Mouse (Mus musculus) Patski (cell line): ENCODE data around the gene AC134908.4. TPM values are rescaled to one million over a fixed set of nuclear protein-coding genes. Genes with fewer than 3 reads are reported as not detected.
"Not testable (repeated sequence)": the region's sequence is repeated elsewhere in the genome, so short reads cannot be mapped to it uniquely, and the experiment has no call there.

Source experiments
- ATAC-seq: fragments of 100-300 bp; one replicate; pipeline ENCODE4 v1.8.0; 2021
- CTCF ChIA-PET: fragments of 350-600 bp; sonication (Branson Sonifier 250); formaldehyde crosslinking; loops from one replicate; lab custom pipeline; 2022; ENCODE audit warnings: inconsistent platforms; lab: Charles Lee
- POLR2A ChIA-PET: fragments of 350-600 bp; sonication (Branson Sonifier 250); formaldehyde crosslinking; loops from one replicate; lab custom pipeline; 2022; ENCODE audit warnings: antibody characterized with exemption, inconsistent platforms; lab: Charles Lee
- DNase-seq: peaks from one replicate; pipeline ENCODE4 v3.0.0-alpha.2; 2011; ENCODE audit warnings: low read depth, low spot score
- H3K27me3 ChIP-seq: fragments of 371-371 bp; one replicate; pipeline ENCODE4 v1.5.1; 2021
- CTCF ChIP-seq: fragments of 100-300 bp; IDR thresholded peaks from one replicate; pipeline ENCODE4 v1.5.1; 2021
- in situ Hi-C: fragments of 300-500 bp; cut with MboI; formaldehyde crosslinking; loops from 3 replicates; pipeline ENCODE4 v1.11.1; 2018; ENCODE audit warnings: low pct_unique_long_range_greater_than_20kb, mixed read lengths
- polyA plus RNA-seq: library from polyadenylated mRNA; unstranded; gene quantifications from one replicate; pipeline ENCODE4 v1.2.3, GENCODE M21; 2021

AC134908.4 gene
- polyA plus RNA-seq, 1 experiment from 2014 or later: 0.09 TPM

- DNase-seq (no peak), ATAC-seq (no peak)
- H3K27me3 ChIP-seq: peaks cover 11% of the 10 kb centered on the region
- ChIA-PET CTCF (no interaction called here), POLR2A (interaction anchor here (1.4 to 1.5 kb wide), 2 partner anchors 11 to 25 kb away, joined by 4 read pairs; partner anchors contain the start of genes Metrn and Stub1)
- no peak for TF ChIP-seq CTCF
- in situ Hi-C loops: no loop called here
Observed at GRCm38 (mm10) chr17:25808028-25808427, 12.6 kb upstream of the AC134908.4 start.

GRCm38 (mm10) chr17:25807452-25807851 is 12.0 kb upstream of the AC134908.4 start:
- DNase-seq, CTCF ChIA-PET, POLR2A ChIA-PET, ATAC-seq, in situ Hi-C loops: not testable (repeated sequence)
- peaks cover 11% of the 10 kb centered on the region for H3K27me3 ChIP-seq

GRCm38 (mm10) chr17:25806507-25806906 is 11.0 kb upstream of the AC134908.4 start:
- POLR2A ChIA-PET: no interaction called here

GRCm38 (mm10) chr17:25802825-25803517 is 7.5 kb upstream of the AC134908.4 start:
- no peak for TF ChIP-seq CTCF
- ChIA-PET CTCF (interaction anchor here (0.7 to 2.3 kb wide), 3 partner anchors 40 to 71 kb away, joined by 3 to 9 read pairs (median 4); no protein-coding TSS in a partner anchor), POLR2A (interaction anchor here (0.6 to 1.5 kb wide), 5 partner anchors 11 to 230 kb away, joined by 3 to 7 read pairs (median 4); partner anchors contain the start of genes Narfl and Rhot2)
- no peaks in the 10 kb centered on the region for H3K27me3 ChIP-seq
- in situ Hi-C loops: loop anchor here (5.0 kb wide), 2 partner anchors 36 to 71 kb away; no protein-coding TSS in a partner anchor
- ATAC-seq: peak; percentile 61
- no peak for DNase-seq

More at GRCm38 (mm10) chr17:25806507-25806906, 11.0 kb upstream of the AC134908.4 start:
- in situ Hi-C loops: no loop called here
- ATAC-seq: no peak
- CTCF ChIA-PET: no interaction called here
- no peak for TF ChIP-seq CTCF
- no peak for DNase-seq
- H3K27me3 ChIP-seq: peaks cover 11% of the 10 kb centered on the region

- CTCF ChIA-PET: interaction anchor here (0.6 to 2.3 kb wide), 11 partner anchors 10 to 73 kb away, joined by 3 to 11 read pairs (median 6); partner anchors contain the start of genes Chtf18, Fam173a, Haghl and Narfl
- in situ Hi-C loops: loop anchor here (5.0 kb wide), 2 partner anchors 34 to 69 kb away; no protein-coding TSS in a partner anchor
- POLR2A ChIA-PET: interaction anchor here (0.7 kb wide), 1 partner anchor 403 kb away, joined by 3 read pairs; no protein-coding TSS in a partner anchor
- H3K27me3 ChIP-seq: no peaks in the 10 kb centered on the region
- TF ChIP-seq CTCF: no peak
- ATAC-seq (peak; percentile 44), DNase-seq (no peak)
Observed at GRCm38 (mm10) chr17:25801029-25801428, 5.6 kb upstream of the AC134908.4 start.

- no peak for TF ChIP-seq CTCF
- no peaks in the 10 kb centered on the region for H3K27me3 ChIP-seq
- in situ Hi-C loops: no loop called here
- ChIA-PET CTCF (interaction anchor here (0.7 kb wide), 1 partner anchor 23 kb away, joined by 3 read pairs; the partner anchor contains the start of gene Narfl), POLR2A (interaction anchor here (1.5 kb wide), 1 partner anchor 12 kb away, joined by 4 read pairs; the partner anchor contains the start of gene Fbxl16)
- ATAC-seq (peak; percentile 84), DNase-seq (no peak)
Observed at GRCm38 (mm10) chr17:25796951-25797369, 1.5 kb upstream of the AC134908.4 start, which contains the start of gene Metrn. Gene Metrn, minus strand, starts transcription at chr17:25797136.

- ChIA-PET CTCF (no interaction called here), POLR2A (interaction anchor here (1.5 kb wide), 1 partner anchor 13 kb away, joined by 4 read pairs; the partner anchor contains the start of gene Fbxl16)
- in situ Hi-C loops: no loop called here
- DNase-seq (no peak), ATAC-seq (no peak)
- no peak for TF ChIP-seq CTCF
- H3K27me3 ChIP-seq: no peaks in the 10 kb centered on the region
Observed at GRCm38 (mm10) chr17:25796211-25796771, 832 bp upstream of the AC134908.4 start.

GRCm38 (mm10) chr17:25794998-25795397 is 461 bp downstream of the AC134908.4 start:
- ATAC-seq (no peak), DNase-seq (no peak)
- POLR2A ChIA-PET: interaction anchor here (1.1 kb wide), 1 partner anchor 21 kb away, joined by 5 read pairs; the partner anchor contains the start of gene Narfl
- no peaks in the 10 kb centered on the region for H3K27me3 ChIP-seq
- no peak for TF ChIP-seq CTCF
- CTCF ChIA-PET: interaction anchor here (1.7 kb wide), 1 partner anchor 10 kb away, joined by 4 read pairs; no protein-coding TSS in a partner anchor
- in situ Hi-C loops: no loop called here

- ATAC-seq (no peak), DNase-seq (no peak)
- no peaks in the 10 kb centered on the region for H3K27me3 ChIP-seq
- TF ChIP-seq CTCF: no peak
- ChIA-PET CTCF (interaction anchor here (1.7 kb wide), 1 partner anchor 9 kb away, joined by 4 read pairs; no protein-coding TSS in a partner anchor), POLR2A (interaction anchor here (1.1 kb wide), 1 partner anchor 20 kb away, joined by 5 read pairs; the partner anchor contains the start of gene Narfl)
- in situ Hi-C loops: no loop called here
Observed at GRCm38 (mm10) chr17:25794197-25794596, 1.3 kb downstream of the AC134908.4 start.

GRCm38 (mm10) chr17:25792615-25793014 is 2.8 kb downstream of the AC134908.4 start, which contains the start of gene Fam173a:
Gene Fam173a, minus strand, starts transcription at chr17:25792901.
- H3K27me3 ChIP-seq: no peaks in the 10 kb centered on the region
- DNase-seq (no peak), ATAC-seq (no peak)
- in situ Hi-C loops: no loop called here
- no peak for TF ChIP-seq CTCF
- CTCF ChIA-PET: interaction anchor here (0.6 to 3.2 kb wide), 3 partner anchors 9 to 59 kb away, joined by 3 to 11 read pairs (median 3); no protein-coding TSS in a partner anchor
- POLR2A ChIA-PET: interaction anchor here (0.8 kb wide), 1 partner anchor 15 kb away, joined by 3 read pairs; no protein-coding TSS in a partner anchor
